Mouse (Mus musculus) liver, embryonic 14.5 days (tissue): ENCODE results near the gene Nab1. TPM values are rescaled to one million over a fixed set of nuclear protein-coding genes. Genes with fewer than 3 reads are reported as not detected.

Experiments used
- ATAC-seq: fragments of 200-750 bp; cut with Nextera tagmentation; 2 replicates; pipeline ENCODE4 v1.8.0; 2017; ENCODE audit warnings: moderate number of reproducible peaks, mild to moderate bottlenecking, moderate library complexity; ENCODE audit not compliant: insufficient read depth
- DNase-seq, 3 experiments: peaks; one replicate each; pipeline ENCODE4 v3.0.0-alpha.2; 2012 to 2013; ENCODE audit warnings: low read depth in 3 of 3, low spot score in 3 of 3
- H3K27ac ChIP-seq: fragments of 300-500 bp; sonication (generic); 2 replicates; pipeline ENCODE4 v1.5.1; 2014; ENCODE audit warnings: moderate library complexity, mild to moderate bottlenecking, control low read depth, inconsistent platforms
- H3K27me3 ChIP-seq: fragments of 300-500 bp; sonication (generic); 2 replicates; pipeline ENCODE4 v1.6.1; 2014; ENCODE audit warnings: mild to moderate bottlenecking, low read length, moderate library complexity; ENCODE audit not compliant: control insufficient read depth, insufficient read depth
- H3K36me3 ChIP-seq: fragments of 300-500 bp; sonication (generic); replicated peaks from 2 replicates; pipeline ENCODE4 v1.6.1; 2014; ENCODE audit warnings: low read depth; ENCODE audit not compliant: control insufficient read depth, insufficient read depth
- H3K4me1 ChIP-seq, 2 experiments: fragments of 200-500 bp in 1 of 2; fragments of 300-500 bp in 1 of 2; sonication (generic) in 1 of 2; replicated peaks; 2 replicates each; pipeline ENCODE4 v1.6.1; 2012 to 2014; ENCODE audit warnings: antibody characterized with exemption in 1 of 2, inconsistent platforms in 1 of 2, low read length in 1 of 2; ENCODE audit not compliant: control insufficient read depth in 2 of 2, insufficient read depth in 2 of 2
- H3K4me2 ChIP-seq: fragments of 300-500 bp; sonication (generic); 2 replicates; pipeline ENCODE4 v1.6.1; 2014; ENCODE audit warnings: low read depth, mild to moderate bottlenecking, control low read depth, moderate library complexity
- H3K4me3 ChIP-seq, 2 experiments: fragments of 200-500 bp in 1 of 2; fragments of 300-500 bp in 1 of 2; sonication (generic) in 1 of 2; 2 replicates each; pipeline ENCODE4 v1.5.1; 2012 to 2014; ENCODE audit warnings: low read depth in 2 of 2, low read length in 2 of 2, mild to moderate bottlenecking in 2 of 2, control low read depth in 1 of 2, inconsistent platforms in 1 of 2, moderate library complexity in 1 of 2; ENCODE audit not compliant: insufficient read depth in 1 of 2
- H3K9ac ChIP-seq: fragments of 300-500 bp; sonication (generic); replicated peaks from 2 replicates; pipeline ENCODE4 v1.6.1; 2014; ENCODE audit warnings: mild to moderate bottlenecking, control low read depth, moderate library complexity
- H3K9me3 ChIP-seq: fragments of 300-500 bp; sonication (generic); 2 replicates; pipeline ENCODE4 v1.6.1; 2016; ENCODE audit warnings: low read length, mixed read lengths; ENCODE audit not compliant: control insufficient read depth
- CTCF ChIP-seq: IDR thresholded peaks from 2 replicates; pipeline ENCODE4 v1.5.1; 2016; ENCODE audit warnings: antibody characterized with exemption, low read depth, control low read depth
- EP300 ChIP-seq: IDR thresholded peaks from 2 replicates; pipeline ENCODE4 v1.6.1; 2016; ENCODE audit warnings: antibody characterized with exemption, low read depth
- WGBS: fragments of 180-500 bp; shearing (Covaris S2); extraction: QIAGEN DNeasy Blood & Tissue Kit; methylation state at CpG from one replicate; pipeline ENCODE4 v1.1.7; 2014; ENCODE audit not compliant: insufficient replicate concordance; 5-methylcytosine and 5-hydroxymethylcytosine counted together
- polyA plus RNA-seq, 2 experiments: library from polyadenylated mRNA; depleted of rRNA in 1 of 2; stranded (reverse) in 1 of 2; unstranded in 1 of 2; fragments of >200 nt; fragmentation: Nextera tagmentation in 1 of 2; extraction: Ambion mirVana in 1 of 2; gene quantifications; 2 replicates each; pipeline versions ENCODE4 v1.2.1 to v1.2.3; 2012 to 2014

Gene Nab1
- polyA plus RNA-seq, 2 experiments: 7.3 to 9.0 TPM

- 0 out of 4 replicates have a peak, but pooled peaks cover 0 to 3% of the 10 kb centered on the region in 2 experiments for H3K4me1 ChIP-seq
- 69% methylated on average over 7 of the region's 7 CpGs for WGBS
- H3K27me3 ChIP-seq: no peaks in the 10 kb centered on the region
- DNase-seq (no peak), ATAC-seq (no peak)
- no peaks in the 10 kb centered on the region for H3K36me3 ChIP-seq
- TF ChIP-seq CTCF (no peak), EP300 (no peak)
- no peak overlapping the region for H3K4me3 ChIP-seq
- no peak overlapping the region for H3K27ac ChIP-seq
- H3K4me2 ChIP-seq: no peak overlapping the region
- H3K9me3 ChIP-seq: no peaks in the 10 kb centered on the region
- H3K9ac ChIP-seq: no peak overlapping the region
Measured at GRCm38 (mm10) chr1:52520131-52520530, 19.7 kb upstream of the Nab1 start.

- 28% methylated on average over 3 of the region's 3 CpGs for WGBS
- Histone ChIP-seq H3K4me2 (no peak overlapping the region), H3K4me3 (no peak overlapping the region), H3K27me3 (no peaks in the 10 kb centered on the region), H3K9ac (no peak overlapping the region), H3K4me1 (0 out of 4 replicates have a peak, but pooled peaks cover 0 to 3% of the 10 kb centered on the region in 2 experiments), H3K36me3 (no peaks in the 10 kb centered on the region), H3K27ac (no peak overlapping the region), H3K9me3 (no peaks in the 10 kb centered on the region)
- ATAC-seq: no peak
- no peak for TF ChIP-seq EP300
- no peak for TF ChIP-seq CTCF
- DNase-seq: no peak
Measured at GRCm38 (mm10) chr1:52515249-52515648, 14.8 kb upstream of the Nab1 start.

GRCm38 (mm10) chr1:52511788-52512425 lies 11.4 kb upstream of the Nab1 start:
- Histone ChIP-seq H3K9ac (no peak overlapping the region), H3K36me3 (no peaks in the 10 kb centered on the region), H3K4me2 (no peak overlapping the region), H3K9me3 (no peaks in the 10 kb centered on the region), H3K27me3 (no peaks in the 10 kb centered on the region), H3K4me3 (no peak overlapping the region), H3K27ac (no peak overlapping the region), H3K4me1 (0 out of 4 replicates have a peak, but pooled peaks cover 0 to 3% of the 10 kb centered on the region in 2 experiments)
- WGBS: 41% methylated on average over 1 of the region's 1 CpGs
- ATAC-seq: no peak
- DNase-seq: no peak
- TF ChIP-seq CTCF (no peak), EP300 (no peak)

DNA sequence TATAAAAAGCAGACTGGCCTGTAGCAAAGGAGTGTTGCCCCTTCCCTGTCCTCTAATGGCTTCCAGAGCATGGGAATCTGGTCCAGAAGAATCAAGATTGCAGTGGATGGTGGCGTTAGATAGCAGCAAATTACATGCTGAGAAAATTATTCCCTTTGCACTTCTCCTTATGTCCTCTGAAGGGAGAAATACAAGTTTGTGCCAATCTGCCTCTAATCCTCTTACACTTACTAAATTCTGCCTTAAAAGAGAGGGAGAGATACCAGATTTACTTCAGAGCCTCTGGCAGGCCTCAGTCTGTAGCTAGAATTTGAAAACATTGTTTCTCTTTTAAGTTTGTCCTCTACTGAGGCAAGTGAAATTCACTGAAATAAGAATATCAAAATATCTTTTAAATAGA lies 5.7 kb upstream of the Nab1 start:
- Histone ChIP-seq H3K9ac (no peak overlapping the region), H3K4me1 (peaks cover 0 to 4% of the 10 kb centered on the region in 2 experiments; a peak in 1 of 4 replicates), H3K27me3 (no peaks in the 10 kb centered on the region), H3K4me3 (no peak overlapping the region), H3K27ac (no peak overlapping the region), H3K9me3 (no peaks in the 10 kb centered on the region), H3K36me3 (no peaks in the 10 kb centered on the region), H3K4me2 (no peak overlapping the region)
- WGBS: 63% methylated on average over 1 of the region's 1 CpGs
- no peak for ATAC-seq
- no peak for DNase-seq
- TF ChIP-seq EP300 (no peak), CTCF (no peak)

GRCm38 (mm10) chr1:52502296-52502695 lies 1.8 kb upstream of the Nab1 start:
- no peak for ATAC-seq
- Histone ChIP-seq H3K27me3 (no peaks in the 10 kb centered on the region; the same call in 1 of the 2 replicates), H3K4me1 (peaks cover 0 to 6% of the 10 kb centered on the region in 2 experiments; a peak in 1 of 4 replicates), H3K9me3 (no peaks in the 10 kb centered on the region), H3K9ac (no peak overlapping the region), H3K4me3 (no peak overlapping the region), H3K27ac (no peak overlapping the region), H3K4me2 (no peak overlapping the region), H3K36me3 (no peaks in the 10 kb centered on the region)
- DNase-seq: no peak
- 58% methylated on average over 4 of the region's 4 CpGs for WGBS
- no peak for TF ChIP-seq EP300
- no peak for TF ChIP-seq CTCF
